Mouse (Mus musculus) hindbrain, embryonic 13.5 days (tissue): ENCODE data around the gene Ap2a2. TPM values are rescaled to one million over a fixed set of nuclear protein-coding genes. Genes with fewer than 3 reads are reported as not detected.
"Not testable (repeated sequence)": the region's sequence is repeated elsewhere in the genome, so short reads cannot be mapped to it uniquely, and the experiment has no call there.

Experiments
- ATAC-seq: fragments of 200-750 bp; cut with Nextera tagmentation; 2 replicates; pipeline ENCODE4 v1.8.0; 2017; ENCODE audit warnings: moderate TSS enrichment; ENCODE audit not compliant: low FRiP score
- H3K27ac ChIP-seq: fragments of 300-500 bp; sonication (generic); 2 replicates; pipeline ENCODE4 v1.5.1; 2015; ENCODE audit warnings: inconsistent platforms, mild to moderate bottlenecking, moderate library complexity
- H3K27me3 ChIP-seq: fragments of 300-500 bp; sonication (generic); 2 replicates; pipeline ENCODE4 v1.6.1; 2015; ENCODE audit warnings: mild to moderate bottlenecking, inconsistent platforms
- H3K36me3 ChIP-seq: fragments of 300-500 bp; sonication (generic); 2 replicates; pipeline ENCODE4 v1.6.1; 2015; ENCODE audit warnings: mild to moderate bottlenecking, inconsistent platforms
- H3K4me1 ChIP-seq: fragments of 300-500 bp; sonication (generic); replicated peaks from 2 replicates; pipeline ENCODE4 v1.6.1; 2015; ENCODE audit warnings: inconsistent platforms
- H3K4me2 ChIP-seq: fragments of 300-500 bp; sonication (generic); 2 replicates; pipeline ENCODE4 v1.6.1; 2015; ENCODE audit warnings: inconsistent platforms, mild to moderate bottlenecking, moderate library complexity
- H3K4me3 ChIP-seq: fragments of 300-500 bp; sonication (generic); 2 replicates; pipeline ENCODE4 v1.5.1; 2015; ENCODE audit warnings: mild to moderate bottlenecking, inconsistent platforms
- H3K9ac ChIP-seq: fragments of 300-500 bp; sonication (generic); 2 replicates; pipeline ENCODE4 v1.6.1; 2015; ENCODE audit warnings: mild to moderate bottlenecking, inconsistent platforms
- H3K9me3 ChIP-seq: fragments of 300-500 bp; sonication (generic); 2 replicates; pipeline ENCODE4 v1.6.1; 2016; ENCODE audit warnings: inconsistent platforms
- WGBS: fragments of 180-500 bp; shearing (Covaris S2); methylation state at CpG from one replicate; pipeline ENCODE4 v1.1.7; 2015; 5-methylcytosine and 5-hydroxymethylcytosine counted together
- polyA plus RNA-seq: library from polyadenylated mRNA; unstranded; fragments of >200 nt; fragmentation: Nextera tagmentation; extraction: Ambion mirVana; gene quantifications from 2 replicates; pipeline ENCODE4 v1.2.1, GENCODE M21; 2015

Gene Ap2a2
- polyA plus RNA-seq, 1 experiment from 2014 or later = 105 TPM

- no peaks in the 10 kb centered on the region for H3K4me1 ChIP-seq
- no peak overlapping the region for H3K27ac ChIP-seq
- H3K4me3 ChIP-seq = no peak overlapping the region
- H3K27me3 ChIP-seq = no peaks in the 10 kb centered on the region
- no peak overlapping the region for H3K4me2 ChIP-seq
- no peak overlapping the region for H3K9ac ChIP-seq
- 43% methylated on average over 3 of the region's 3 CpGs for WGBS
- no peaks in the 10 kb centered on the region for H3K36me3 ChIP-seq
- ATAC-seq = no peak
- H3K9me3 ChIP-seq = no peaks in the 10 kb centered on the region
Observed at GRCm38 (mm10) chr7:141643160-141643559, 81.2 kb downstream of the Ap2a2 start.

GRCm38 (mm10) chr7:141647083-141647482 lies 85.1 kb downstream of the Ap2a2 start:
- no peaks in the 10 kb centered on the region for H3K36me3 ChIP-seq
- no peak overlapping the region for H3K4me2 ChIP-seq
- no peaks in the 10 kb centered on the region for H3K27me3 ChIP-seq
- no peak overlapping the region for H3K4me3 ChIP-seq
- ATAC-seq = no peak
- no peaks in the 10 kb centered on the region for H3K4me1 ChIP-seq
- WGBS = 84% methylated on average over 2 of the region's 2 CpGs
- no peaks in the 10 kb centered on the region for H3K9me3 ChIP-seq
- no peak overlapping the region for H3K9ac ChIP-seq
- H3K27ac ChIP-seq = no peak overlapping the region

DNA sequence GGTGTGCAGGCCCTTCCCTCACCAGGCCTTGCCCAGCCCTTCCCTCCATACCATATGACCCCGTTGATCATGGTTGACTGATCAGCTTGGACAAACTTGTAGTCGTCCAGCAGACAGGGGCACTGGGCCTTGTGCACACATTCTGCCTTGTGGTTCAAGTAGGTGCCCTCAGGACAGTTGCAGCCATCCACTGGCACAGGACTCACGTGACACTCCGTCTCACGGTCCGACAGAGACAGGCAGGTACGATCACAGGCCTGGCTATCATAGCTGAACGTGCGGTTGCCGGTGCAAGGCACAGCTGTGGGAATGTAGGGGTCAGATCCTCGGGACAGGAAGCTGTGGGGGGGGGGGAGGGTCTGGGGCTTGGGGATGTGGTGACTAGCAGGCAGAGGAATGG lies 85.8 kb downstream of the Ap2a2 start:
- no peaks in the 10 kb centered on the region for H3K27me3 ChIP-seq
- ATAC-seq = no peak
- WGBS = 85% methylated on average over 11 of the region's 11 CpGs

GRCm38 (mm10) chr7:141652191-141652590 lies 90.2 kb downstream of the Ap2a2 start:
- Histone ChIP-seq H3K27ac (no peak overlapping the region), H3K4me1 (0 out of 2 replicates have a peak, but pooled peaks cover 3% of the 10 kb centered on the region), H3K27me3 (no peaks in the 10 kb centered on the region), H3K9me3 (no peaks in the 10 kb centered on the region), H3K9ac (no peak overlapping the region), H3K4me3 (no peak overlapping the region), H3K4me2 (no peak overlapping the region), H3K36me3 (no peaks in the 10 kb centered on the region)
- WGBS = 55% methylated on average over 7 of the region's 7 CpGs
- ATAC-seq = no peak

More for the DNA sequence above, 85.8 kb downstream of the Ap2a2 start:
- Histone ChIP-seq H3K27ac (no peak overlapping the region), H3K36me3 (no peaks in the 10 kb centered on the region), H3K4me1 (no peaks in the 10 kb centered on the region), H3K4me2 (no peak overlapping the region), H3K9ac (no peak overlapping the region), H3K4me3 (no peak overlapping the region), H3K9me3 (no peaks in the 10 kb centered on the region)

GRCm38 (mm10) chr7:141660346-141660745 lies 98.4 kb downstream of the Ap2a2 start:
- H3K27ac ChIP-seq = no peak overlapping the region
- H3K36me3 ChIP-seq = no peaks in the 10 kb centered on the region
- no peak for ATAC-seq
- H3K4me2 ChIP-seq = no peak overlapping the region
- no peaks in the 10 kb centered on the region for H3K9me3 ChIP-seq
- H3K27me3 ChIP-seq = no peaks in the 10 kb centered on the region
- H3K9ac ChIP-seq = no peak overlapping the region
- H3K4me3 ChIP-seq = no peak overlapping the region
- WGBS = 87% methylated on average over 1 of the region's 1 CpGs
- no peaks in the 10 kb centered on the region for H3K4me1 ChIP-seq

DNA sequence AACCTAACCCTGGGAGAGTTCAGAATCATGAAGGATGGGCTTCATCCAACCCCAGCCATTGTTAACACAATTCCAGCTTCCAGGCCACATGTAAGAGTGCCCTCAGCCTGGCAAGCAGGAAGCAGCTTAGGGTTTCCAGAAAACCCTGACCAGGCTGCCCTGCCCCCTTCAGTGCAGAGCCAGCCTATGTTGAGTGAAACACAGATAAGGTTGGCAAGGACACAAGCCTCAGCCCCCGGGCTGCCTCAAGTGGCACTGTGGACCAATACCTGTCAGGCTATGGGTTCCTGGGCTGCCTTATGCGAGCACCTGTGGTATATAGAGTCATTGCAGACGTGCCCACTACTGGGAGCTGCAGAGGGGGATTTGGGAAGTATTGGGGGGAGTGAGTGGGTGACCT lies 99.5 kb downstream of the Ap2a2 start:
- no peak overlapping the region for H3K4me2 ChIP-seq
- no peaks in the 10 kb centered on the region for H3K27me3 ChIP-seq
- H3K9me3 ChIP-seq = no peaks in the 10 kb centered on the region
- H3K36me3 ChIP-seq = no peaks in the 10 kb centered on the region
- H3K4me1 ChIP-seq = no peaks in the 10 kb centered on the region
- H3K9ac ChIP-seq = no peak overlapping the region
- H3K4me3 ChIP-seq = no peak overlapping the region
- 80% methylated on average over 3 of the region's 3 CpGs for WGBS
- no peak overlapping the region for H3K27ac ChIP-seq
- no peak for ATAC-seq

DNA sequence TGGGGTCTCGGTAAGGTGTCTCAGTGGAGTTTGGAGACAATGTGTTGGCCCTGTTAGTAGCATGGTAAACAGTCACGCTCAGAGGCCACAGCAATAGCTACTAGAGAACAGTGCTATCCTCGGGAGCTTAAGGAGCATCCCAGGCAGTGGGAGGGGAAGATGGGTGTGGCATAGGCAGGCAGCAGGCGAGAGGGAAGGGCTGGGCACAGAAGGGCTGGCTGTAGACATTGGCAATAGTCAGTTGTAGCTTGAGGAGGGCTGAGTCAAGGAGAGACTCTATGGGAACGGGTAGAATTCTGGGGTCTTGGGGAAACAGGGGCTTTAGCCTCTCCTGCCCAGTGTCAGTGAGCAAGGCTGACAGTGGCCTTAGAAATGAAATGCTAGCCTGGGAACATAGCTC lies 100.2 kb downstream of the Ap2a2 start:
- no peak overlapping the region for H3K4me3 ChIP-seq
- H3K4me1 ChIP-seq = no peaks in the 10 kb centered on the region
- WGBS = 69% methylated on average over 5 of the region's 5 CpGs
- no peaks in the 10 kb centered on the region for H3K36me3 ChIP-seq
- H3K27me3 ChIP-seq = no peaks in the 10 kb centered on the region
- no peaks in the 10 kb centered on the region for H3K9me3 ChIP-seq
- no peak overlapping the region for H3K27ac ChIP-seq
- no peak overlapping the region for H3K9ac ChIP-seq
- no peak overlapping the region for H3K4me2 ChIP-seq
- ATAC-seq = no peak

DNA sequence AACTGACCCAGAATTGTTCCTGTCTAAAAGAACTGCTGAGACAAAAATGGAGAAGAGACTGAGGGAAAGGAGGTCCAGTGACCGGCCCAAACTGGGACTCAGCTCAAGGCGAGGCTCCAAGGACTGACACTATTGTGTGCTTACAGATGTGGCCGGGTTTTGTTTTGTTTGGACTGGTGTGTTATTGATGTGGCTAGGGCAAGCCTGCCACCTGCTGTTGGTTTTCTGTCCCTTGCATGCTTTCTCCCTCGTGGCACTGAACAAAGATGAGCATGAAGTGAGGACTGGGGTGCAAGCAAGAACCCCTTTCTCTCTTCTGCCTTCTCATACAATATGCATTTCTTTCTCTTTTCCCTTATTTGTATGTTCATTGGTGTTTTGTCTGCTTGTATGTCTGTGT lies 104.2 kb downstream of the Ap2a2 start:
- no peaks in the 10 kb centered on the region for H3K4me1 ChIP-seq
- no peak overlapping the region for H3K4me2 ChIP-seq
- no peaks in the 10 kb centered on the region for H3K27me3 ChIP-seq
- H3K9me3 ChIP-seq = no peaks in the 10 kb centered on the region; the same call in 1 of the 2 replicates
- 13% methylated on average over 4 of the region's 4 CpGs for WGBS
- no peaks in the 10 kb centered on the region for H3K36me3 ChIP-seq
- no peak for ATAC-seq
- H3K9ac ChIP-seq = no peak overlapping the region
- H3K4me3 ChIP-seq = no peak overlapping the region
- H3K27ac ChIP-seq = no peak overlapping the region

DNA sequence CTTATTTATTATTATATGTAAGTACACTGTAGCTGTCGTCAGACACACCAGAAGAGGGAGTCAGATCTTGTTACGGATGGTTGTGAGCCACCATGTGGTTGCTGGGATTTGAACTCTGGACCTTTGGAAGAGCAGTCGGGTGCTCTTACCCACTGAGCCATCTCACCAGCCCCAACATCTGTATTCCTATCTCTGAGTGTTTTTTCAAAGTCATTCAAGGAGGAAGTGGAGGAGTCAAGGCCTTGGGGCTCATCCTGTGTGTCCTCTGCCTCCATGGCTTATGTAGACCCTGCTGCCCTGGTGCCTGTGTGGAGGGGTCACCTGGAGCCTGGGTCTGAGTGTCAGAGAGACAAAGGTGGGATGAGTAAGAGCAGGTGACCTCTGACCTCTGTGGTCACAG lies 107.1 kb downstream of the Ap2a2 start:
- H3K36me3 ChIP-seq, H3K27me3 ChIP-seq, ATAC-seq, H3K4me1 ChIP-seq, H3K9ac ChIP-seq, H3K4me2 ChIP-seq, H3K4me3 ChIP-seq, H3K27ac ChIP-seq, H3K9me3 ChIP-seq: not testable (repeated sequence)
- 87% methylated on average over 3 of the region's 3 CpGs for WGBS

DNA sequence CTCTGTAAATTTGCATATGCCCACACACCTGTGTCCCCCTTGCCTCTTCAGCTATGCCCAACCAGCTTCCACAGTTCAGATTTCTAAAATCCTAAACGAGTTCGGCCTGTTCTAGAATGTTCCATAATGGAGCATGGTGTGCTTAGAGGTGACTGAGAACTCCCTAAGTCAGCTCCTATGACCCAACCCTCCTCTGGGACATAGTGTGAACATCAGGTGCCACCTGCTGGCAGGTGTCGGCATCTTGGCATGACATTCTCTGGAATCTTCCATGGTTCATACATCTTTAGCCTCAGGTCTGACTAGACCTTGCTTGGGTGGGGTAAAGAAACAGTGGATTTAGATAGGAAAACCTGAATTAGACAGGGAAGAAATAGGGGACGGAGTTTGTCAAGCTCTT lies 109.0 kb downstream of the Ap2a2 start:
- no peak overlapping the region for H3K27ac ChIP-seq
- WGBS = 88% methylated on average over 4 of the region's 4 CpGs

GRCm38 (mm10) chr7:141671626-141672291 lies 109.8 kb downstream of the Ap2a2 start:
- Histone ChIP-seq H3K27ac (no peak overlapping the region), H3K36me3 (no peaks in the 10 kb centered on the region), H3K4me1 (no peaks in the 10 kb centered on the region), H3K4me3 (no peak overlapping the region), H3K9ac (no peak overlapping the region), H3K4me2 (no peak overlapping the region), H3K9me3 (no peaks in the 10 kb centered on the region; the same call in 1 of the 2 replicates), H3K27me3 (no peaks in the 10 kb centered on the region)
- no peak for ATAC-seq
- WGBS = 81% methylated on average over 5 of the region's 5 CpGs

More for the DNA sequence above, 109.0 kb downstream of the Ap2a2 start:
- Histone ChIP-seq H3K4me2 (no peak overlapping the region), H3K4me1 (no peaks in the 10 kb centered on the region), H3K4me3 (no peak overlapping the region), H3K9ac (no peak overlapping the region), H3K36me3 (no peaks in the 10 kb centered on the region), H3K9me3 (no peaks in the 10 kb centered on the region; the same call in 1 of the 2 replicates), H3K27me3 (no peaks in the 10 kb centered on the region)
- ATAC-seq = no peak

GRCm38 (mm10) chr7:141678922-141679321 lies 116.9 kb downstream of the Ap2a2 start:
- Histone ChIP-seq H3K9me3 (no peaks in the 10 kb centered on the region), H3K36me3 (no peaks in the 10 kb centered on the region), H3K4me3 (no peak overlapping the region), H3K9ac (no peak overlapping the region), H3K27ac (no peak overlapping the region), H3K27me3 (no peaks in the 10 kb centered on the region), H3K4me1 (no peaks in the 10 kb centered on the region), H3K4me2 (no peak overlapping the region)
- no peak for ATAC-seq
- 90% methylated on average over 4 of the region's 4 CpGs for WGBS
